Mouse (Mus musculus) heart, embryonic 13.5 days (tissue): ENCODE measurements around the gene Plbd1. TPM values are rescaled to one million over a fixed set of nuclear protein-coding genes. Genes with fewer than 3 reads are reported as not detected.
A peak's percentile ranks its signal among the peaks of the same experiment; 100 is the strongest.

Source experiments
- ATAC-seq: fragments of 200-750 bp; cut with Nextera tagmentation; 2 replicates; pipeline ENCODE4 v1.8.0; 2017; ENCODE audit warnings: moderate TSS enrichment; ENCODE audit not compliant: insufficient number of reproducible peaks, low FRiP score, low TSS enrichment; ENCODE audit errors: extremely low read depth
- H3K27ac ChIP-seq: fragments of 300-500 bp; sonication (generic); replicated peaks from 2 replicates; pipeline ENCODE4 v1.5.1; 2015; ENCODE audit warnings: moderate library complexity, mild to moderate bottlenecking, inconsistent platforms
- H3K27me3 ChIP-seq: fragments of 300-500 bp; sonication (generic); replicated peaks from 2 replicates; pipeline ENCODE4 v1.6.1; 2015; ENCODE audit warnings: mild to moderate bottlenecking, inconsistent platforms
- H3K36me3 ChIP-seq: fragments of 300-500 bp; sonication (generic); 2 replicates; pipeline ENCODE4 v1.6.1; 2015; ENCODE audit warnings: mild to moderate bottlenecking, inconsistent platforms
- H3K4me1 ChIP-seq: fragments of 300-500 bp; sonication (generic); 2 replicates; pipeline ENCODE4 v1.6.1; 2015; ENCODE audit warnings: inconsistent platforms
- H3K4me2 ChIP-seq: fragments of 300-500 bp; sonication (generic); 2 replicates; pipeline ENCODE4 v1.6.1; 2015; ENCODE audit warnings: inconsistent platforms, mild to moderate bottlenecking, moderate library complexity
- H3K4me3 ChIP-seq: fragments of 300-500 bp; sonication (generic); 2 replicates; pipeline ENCODE4 v1.5.1; 2015; ENCODE audit warnings: moderate library complexity, mild to moderate bottlenecking, inconsistent platforms
- H3K9ac ChIP-seq: fragments of 300-500 bp; sonication (generic); 2 replicates; pipeline ENCODE4 v1.6.1; 2015; ENCODE audit warnings: inconsistent platforms, mild to moderate bottlenecking, moderate library complexity
- H3K9me3 ChIP-seq: fragments of 300-500 bp; sonication (generic); 2 replicates; pipeline ENCODE4 v1.6.1; 2016; ENCODE audit warnings: inconsistent platforms
- WGBS: fragments of 180-500 bp; shearing (Covaris S2); methylation state at CpG from one replicate; pipeline ENCODE4 v1.1.7; 2015; ENCODE audit warnings: mixed read lengths; 5-methylcytosine and 5-hydroxymethylcytosine counted together
- polyA plus RNA-seq: library from polyadenylated mRNA; unstranded; fragments of >200 nt; fragmentation: Nextera tagmentation; extraction: Ambion mirVana; gene quantifications from 2 replicates; pipeline ENCODE4 v1.2.1, GENCODE M21; 2015

The Plbd1 gene
- 6.3 TPM in 2 replicates for polyA plus RNA-seq

- H3K9ac ChIP-seq: peak within 1 kb of the TSS; percentile 79
- no peak within 1 kb of the TSS for H3K27ac ChIP-seq
- peaks cover 14% of the 10 kb centered on the region for H3K4me1 ChIP-seq
- peak within 1 kb of the TSS; percentile 87 for H3K4me2 ChIP-seq
- 2% methylated on average over 19 of the region's 19 CpGs for WGBS
- peaks cover 35% of the 10 kb centered on the region for H3K27me3 ChIP-seq
- H3K9me3 ChIP-seq: no peaks in the 10 kb centered on the region
- no peak for ATAC-seq
- no peaks in the 10 kb centered on the region for H3K36me3 ChIP-seq
- H3K4me3 ChIP-seq: peak within 1 kb of the TSS; percentile 52
Measured at GRCm38 (mm10) chr6:136661706-136662016, at the start of gene Plbd1. Gene Plbd1 (minus strand): TSS chr6:136661928.

GRCm38 (mm10) chr6:136710408-136710807, 48.7 kb upstream of the Plbd1 start:
- Histone ChIP-seq H3K4me1 (no peaks in the 10 kb centered on the region), H3K27me3 (0 out of 2 replicates have a peak, but pooled peaks cover 4% of the 10 kb centered on the region), H3K9me3 (no peaks in the 10 kb centered on the region), H3K4me2 (no peak overlapping the region), H3K4me3 (no peak overlapping the region), H3K36me3 (no peaks in the 10 kb centered on the region), H3K27ac (no peak overlapping the region), H3K9ac (no peak overlapping the region)
- 83% methylated on average over 5 of the region's 5 CpGs for WGBS
- ATAC-seq: no peak

- ATAC-seq: no peak
- H3K9ac ChIP-seq: no peak overlapping the region
- H3K27me3 ChIP-seq: 0 out of 2 replicates have a peak, but pooled peaks cover 4% of the 10 kb centered on the region
- H3K36me3 ChIP-seq: no peaks in the 10 kb centered on the region
- no peak overlapping the region for H3K27ac ChIP-seq
- H3K9me3 ChIP-seq: no peaks in the 10 kb centered on the region
- no peak overlapping the region for H3K4me3 ChIP-seq
- H3K4me1 ChIP-seq: peaks cover 6% of the 10 kb centered on the region; the same call in 1 of the 2 replicates
- WGBS: 90% methylated on average over 6 of the region's 6 CpGs
- no peak overlapping the region for H3K4me2 ChIP-seq
Measured at GRCm38 (mm10) chr6:136708597-136708996, 46.9 kb upstream of the Plbd1 start.

DNA sequence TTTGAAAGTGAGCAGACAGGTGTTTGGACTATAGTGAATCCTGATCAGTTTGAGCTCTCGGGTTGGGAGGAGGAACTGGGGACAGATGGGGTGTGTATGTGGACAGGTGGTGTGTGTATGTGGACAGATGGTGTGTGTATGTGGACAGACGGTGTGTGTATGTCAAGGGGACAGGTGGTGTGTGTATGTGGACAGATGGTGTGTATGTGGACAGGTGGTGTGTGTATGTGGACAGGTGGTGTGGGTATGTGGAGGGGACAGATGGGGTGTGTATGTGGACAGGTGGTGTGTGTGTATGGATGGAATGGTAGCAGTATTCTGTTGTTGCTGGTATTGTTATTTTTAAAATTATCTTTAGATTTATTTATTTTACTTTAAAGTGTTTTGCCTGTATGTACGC, 40.1 kb upstream of the Plbd1 start:
- H3K27me3 ChIP-seq: no peaks in the 10 kb centered on the region
- H3K4me3 ChIP-seq: no peak overlapping the region
- H3K9ac ChIP-seq: no peak overlapping the region
- no peak for ATAC-seq
- H3K36me3 ChIP-seq: no peaks in the 10 kb centered on the region
- peaks cover 21% of the 10 kb centered on the region for H3K4me1 ChIP-seq
- no peaks in the 10 kb centered on the region for H3K9me3 ChIP-seq
- 83% methylated on average over 3 of the region's 3 CpGs for WGBS
- H3K27ac ChIP-seq: no peak overlapping the region
- H3K4me2 ChIP-seq: no peak overlapping the region

DNA sequence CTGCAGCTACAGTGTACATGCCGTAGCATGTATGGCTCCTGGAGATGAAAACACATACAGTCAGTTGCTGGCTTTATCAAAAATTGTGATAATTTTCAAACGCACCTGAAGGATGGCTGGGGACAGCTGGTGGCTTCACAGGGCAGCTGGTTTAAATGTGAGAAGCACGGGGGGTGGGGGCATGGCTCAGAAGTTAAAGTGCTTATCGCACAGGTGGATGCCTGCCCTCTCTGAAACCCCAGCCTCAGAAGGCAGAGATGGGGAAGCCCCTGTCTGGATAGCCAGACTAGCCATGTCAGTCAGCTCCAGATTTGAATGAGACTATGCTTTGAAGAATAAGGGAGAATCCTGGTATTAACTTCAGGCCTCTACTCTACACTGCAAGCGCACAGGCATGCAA, 39.5 kb upstream of the Plbd1 start:
- no peaks in the 10 kb centered on the region for H3K36me3 ChIP-seq
- peaks cover 23% of the 10 kb centered on the region for H3K4me1 ChIP-seq
- 73% methylated on average over 5 of the region's 5 CpGs for WGBS
- H3K27me3 ChIP-seq: no peaks in the 10 kb centered on the region
- no peaks in the 10 kb centered on the region for H3K9me3 ChIP-seq
- H3K4me3 ChIP-seq: no peak overlapping the region
- ATAC-seq: no peak
- H3K9ac ChIP-seq: no peak overlapping the region
- no peak overlapping the region for H3K27ac ChIP-seq
- H3K4me2 ChIP-seq: no peak overlapping the region

DNA sequence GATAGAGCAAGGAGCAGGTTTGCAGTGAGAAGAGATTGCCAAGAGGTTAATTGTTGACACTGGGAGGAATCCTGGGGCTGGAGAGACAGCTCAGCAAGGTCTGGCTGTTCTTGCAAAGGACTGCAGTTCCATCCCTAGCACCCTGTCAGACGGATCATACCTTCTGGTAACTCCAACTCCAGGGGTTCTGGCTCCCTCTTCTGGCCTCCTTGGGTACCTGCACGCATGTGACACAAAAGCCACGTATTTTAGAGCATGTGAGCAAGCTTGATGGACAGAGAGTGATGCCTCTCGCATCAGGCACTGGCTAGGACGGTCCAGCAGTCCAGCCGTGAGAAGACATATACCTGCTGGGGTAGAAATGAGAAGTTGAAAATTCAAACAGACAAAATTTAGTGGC, 29.6 kb upstream of the Plbd1 start:
- Histone ChIP-seq H3K4me2 (no peak overlapping the region), H3K9me3 (0 out of 2 replicates have a peak, but pooled peaks cover 5% of the 10 kb centered on the region), H3K9ac (no peak overlapping the region), H3K36me3 (no peaks in the 10 kb centered on the region), H3K27ac (no peak overlapping the region), H3K4me1 (no peaks in the 10 kb centered on the region), H3K4me3 (no peak overlapping the region), H3K27me3 (no peaks in the 10 kb centered on the region)
- 86% methylated on average over 6 of the region's 6 CpGs for WGBS
- no peak for ATAC-seq

- no peak for ATAC-seq
- Histone ChIP-seq H3K27me3 (no peaks in the 10 kb centered on the region), H3K9ac (no peak overlapping the region), H3K9me3 (0 out of 2 replicates have a peak, but pooled peaks cover 5% of the 10 kb centered on the region), H3K4me1 (peaks cover under 1% of the 10 kb centered on the region; the same call in 1 of the 2 replicates), H3K4me3 (no peak overlapping the region), H3K27ac (no peak overlapping the region), H3K36me3 (no peaks in the 10 kb centered on the region), H3K4me2 (no peak overlapping the region)
- WGBS: 66% methylated on average over 5 of the region's 5 CpGs
Measured at GRCm38 (mm10) chr6:136690527-136690926, 28.8 kb upstream of the Plbd1 start.

DNA sequence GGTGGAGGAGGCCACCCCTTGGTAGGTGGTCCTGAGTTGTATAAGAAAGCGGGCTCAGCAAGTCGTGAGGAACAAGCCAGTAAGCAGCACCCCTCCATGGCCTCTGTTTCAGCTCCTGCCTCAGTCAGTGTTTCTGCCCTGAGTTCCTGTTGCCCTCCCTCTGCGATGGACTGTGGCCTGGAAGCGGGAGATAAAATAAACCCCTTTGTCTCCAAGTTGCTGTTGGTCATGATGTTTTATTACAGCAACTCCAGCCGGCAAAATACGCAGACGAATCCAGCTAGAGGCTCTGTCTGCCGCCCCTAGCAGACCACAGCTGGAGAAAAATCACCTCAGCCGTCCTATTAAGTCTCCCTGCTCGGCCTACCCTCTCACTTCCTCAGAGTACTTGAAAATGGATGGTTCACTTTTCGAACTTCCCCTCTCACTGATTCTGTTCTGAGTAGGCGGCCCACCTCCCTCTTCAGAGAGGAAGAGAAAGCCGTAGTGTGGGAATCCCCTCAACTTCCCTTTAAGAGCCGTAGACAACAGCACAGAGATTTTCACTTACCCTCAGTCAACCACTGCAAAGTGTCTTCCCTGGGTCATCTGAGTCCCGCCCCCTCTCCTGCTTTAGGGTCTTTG, 28.2 kb upstream of the Plbd1 start:
- no peaks in the 10 kb centered on the region for H3K36me3 ChIP-seq
- WGBS: 59% methylated on average over 15 of the region's 15 CpGs
- H3K9ac ChIP-seq: no peak overlapping the region
- H3K27me3 ChIP-seq: no peaks in the 10 kb centered on the region
- no peak overlapping the region for H3K4me2 ChIP-seq
- ATAC-seq: no peak
- no peak overlapping the region for H3K27ac ChIP-seq
- no peak overlapping the region for H3K4me3 ChIP-seq
- 0 out of 2 replicates have a peak, but pooled peaks cover 5% of the 10 kb centered on the region for H3K9me3 ChIP-seq
- peaks cover 7% of the 10 kb centered on the region for H3K4me1 ChIP-seq

DNA sequence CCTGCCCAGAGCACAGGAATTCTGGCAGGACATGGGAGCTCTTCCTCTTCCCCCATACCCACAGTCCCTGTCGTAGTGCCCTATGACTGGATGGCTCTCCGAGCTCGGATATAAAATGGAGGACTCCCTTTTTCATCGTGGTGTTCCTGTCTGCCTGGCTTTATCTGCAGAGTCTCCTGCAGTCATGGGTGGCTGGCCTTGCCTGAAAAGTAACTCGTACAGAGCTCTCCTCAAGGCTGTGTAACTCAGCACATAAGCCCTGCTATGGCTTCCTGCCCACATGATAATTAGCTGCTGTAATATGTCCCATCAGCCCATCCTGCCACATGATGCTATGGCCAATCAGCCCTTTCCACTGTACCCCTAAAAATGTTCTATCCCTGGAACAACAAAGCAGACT, 23.7 kb upstream of the Plbd1 start:
- no peak overlapping the region for H3K27ac ChIP-seq
- ATAC-seq: no peak
- H3K9ac ChIP-seq: no peak overlapping the region
- peaks cover 16% of the 10 kb centered on the region for H3K4me1 ChIP-seq
- H3K4me2 ChIP-seq: no peak overlapping the region
- no peaks in the 10 kb centered on the region for H3K9me3 ChIP-seq
- no peak overlapping the region for H3K4me3 ChIP-seq
- 53% methylated on average over 5 of the region's 5 CpGs for WGBS
- no peaks in the 10 kb centered on the region for H3K36me3 ChIP-seq
- no peaks in the 10 kb centered on the region for H3K27me3 ChIP-seq

DNA sequence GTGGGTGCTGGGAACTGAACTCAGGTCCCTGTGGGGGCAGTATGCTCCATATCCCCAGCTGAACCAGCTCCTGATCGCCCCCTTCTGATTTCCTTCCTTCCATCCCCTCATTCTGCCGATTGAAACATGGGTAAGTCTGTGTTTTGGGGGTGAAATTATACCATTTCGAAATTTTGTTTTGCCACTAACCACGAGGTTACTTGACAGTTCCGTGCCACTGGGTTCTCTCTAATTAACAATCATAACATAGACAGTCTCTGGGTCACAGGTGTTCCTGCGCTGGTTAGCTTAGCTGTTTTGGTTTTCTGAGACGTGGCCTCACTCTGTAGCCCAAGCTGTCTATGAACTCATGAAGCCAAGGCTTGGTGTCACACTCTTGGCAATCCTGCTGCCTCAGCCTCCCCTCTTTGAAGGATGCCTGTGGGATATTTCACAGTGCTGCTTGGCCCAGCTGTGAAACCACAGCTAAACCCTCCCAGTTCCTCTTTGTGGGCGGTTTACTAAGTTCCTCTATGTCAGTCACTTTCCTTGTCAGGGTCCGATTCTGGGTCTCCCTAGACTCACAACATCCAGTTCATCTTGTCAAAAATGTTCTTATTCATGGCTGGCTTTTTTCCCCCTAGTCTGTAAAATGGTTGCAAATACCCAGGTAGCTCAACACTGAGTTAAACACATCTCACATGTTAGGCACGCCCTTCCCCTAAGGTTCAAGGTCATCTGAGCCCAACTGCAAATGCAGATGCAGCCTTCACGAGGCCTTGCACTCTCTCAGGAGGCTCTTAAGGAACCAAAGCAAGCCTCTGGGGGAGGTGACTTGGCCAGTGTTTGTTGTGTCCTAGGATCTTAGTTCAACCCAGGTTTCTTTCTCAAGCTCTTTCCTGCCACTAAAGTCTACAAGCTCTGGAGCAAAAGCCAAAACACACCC, 21.9 kb upstream of the Plbd1 start:
- no peaks in the 10 kb centered on the region for H3K36me3 ChIP-seq
- H3K9ac ChIP-seq: no peak overlapping the region
- peaks cover 29% of the 10 kb centered on the region for H3K4me1 ChIP-seq
- no peak overlapping the region for H3K27ac ChIP-seq
- H3K4me2 ChIP-seq: no peak overlapping the region
- no peak overlapping the region for H3K4me3 ChIP-seq
- WGBS: 75% methylated on average over 11 of the region's 11 CpGs
- H3K27me3 ChIP-seq: no peaks in the 10 kb centered on the region
- no peak for ATAC-seq
- no peaks in the 10 kb centered on the region for H3K9me3 ChIP-seq

- no peaks in the 10 kb centered on the region for H3K36me3 ChIP-seq
- H3K9ac ChIP-seq: no peak overlapping the region
- H3K9me3 ChIP-seq: peaks cover 7% of the 10 kb centered on the region; the same call in 1 of the 2 replicates
- no peak overlapping the region for H3K27ac ChIP-seq
- H3K4me2 ChIP-seq: no peak overlapping the region
- H3K4me1 ChIP-seq: peaks cover 18% of the 10 kb centered on the region
- H3K27me3 ChIP-seq: no peaks in the 10 kb centered on the region
- ATAC-seq: no peak
- H3K4me3 ChIP-seq: no peak overlapping the region
- 22% methylated on average over 2 of the region's 2 CpGs for WGBS
Measured at GRCm38 (mm10) chr6:136679381-136679780, 17.7 kb upstream of the Plbd1 start.
